Comparison of ENCODE assay signal across 17 mouse cellular contexts in the genomic region with DNA sequence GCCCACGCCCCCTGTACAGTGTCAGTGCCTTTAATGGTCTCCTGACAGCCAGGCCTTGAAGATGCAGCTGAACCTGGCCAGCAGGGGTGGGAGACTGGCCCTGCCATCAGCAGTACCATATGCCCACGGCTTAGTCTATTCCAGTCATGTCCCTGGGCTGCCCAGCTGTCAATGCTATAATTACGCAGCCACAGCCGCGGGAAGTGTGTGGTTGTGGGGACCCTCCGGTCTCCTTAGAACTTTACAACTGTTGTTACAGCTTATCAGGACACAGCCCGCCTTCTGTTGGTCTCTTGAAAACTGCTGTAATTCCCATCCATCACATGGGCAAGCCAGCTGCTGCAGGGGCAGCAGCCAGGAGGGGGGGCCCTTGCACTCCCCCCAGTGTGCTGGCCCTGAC.
DNase-seq lines count a peak whose midpoint lies in the region; ATAC-seq lines count a peak whose summit lies in the region.
"Had no signal": no experiment of that assay in that cellular context is flagged by ENCODE, and none has a peak within 500 bp of the region (broad histone marks: within the 10 kb centered on the region; RNA-seq: fewer than 3 reads in every experiment).

No protein-coding gene starts in this region.

- H3K36me3 ChIP-seq in hindbrain, embryonic 10.5 days: no peaks in the 10 kb centered on the region
- H3K36me3 ChIP-seq in hindbrain, embryonic 16.5 days (ENCODE audit: control insufficient read depth, insufficient read depth, low read length): no peaks in the 10 kb centered on the region
- no peaks in the 10 kb centered on the region for H3K36me3 ChIP-seq in limb, embryonic 13.5 days
- H3K36me3 ChIP-seq: forebrain, embryonic 10.5 days; midbrain, embryonic 10.5 days had no signal

- H3K4me1 ChIP-seq in hindbrain, embryonic 10.5 days (replicated peaks): no peaks in the 10 kb centered on the region
- no peaks in the 10 kb centered on the region for H3K4me1 ChIP-seq in hindbrain, embryonic 16.5 days (ENCODE audit: control insufficient read depth, insufficient read depth, low read depth, low read length)
- H3K4me1 ChIP-seq in limb, embryonic 13.5 days: peaks cover 5% of the 10 kb centered on the region; the same call in 1 of the 2 replicates
- H3K4me1 ChIP-seq: forebrain, embryonic 10.5 days; midbrain, embryonic 10.5 days had no signal

- no peak for ATAC-seq in hindbrain, embryonic 16.5 days
- peak; percentile 66; the same call in 1 of the 2 replicates for ATAC-seq in limb, embryonic 13.5 days (ENCODE audit: low FRiP score, low read depth)

- no peak overlapping the region for H3K4me2 ChIP-seq in hindbrain, embryonic 16.5 days (ENCODE audit: low read length)
- no peak overlapping the region for H3K4me2 ChIP-seq in limb, embryonic 13.5 days (replicated peaks)

- no peak overlapping the region for H3K4me3 ChIP-seq in hindbrain, embryonic 10.5 days
- H3K4me3 ChIP-seq in hindbrain, embryonic 16.5 days (ENCODE audit: low read length): no peak overlapping the region
- no peak overlapping the region for H3K4me3 ChIP-seq in limb, embryonic 13.5 days
- H3K4me3 ChIP-seq: forebrain, embryonic 10.5 days; midbrain, embryonic 10.5 days had no signal

- peak overlapping the region; percentile 29; the same call in 1 of the 2 replicates for H3K27ac ChIP-seq in hindbrain, embryonic 10.5 days
- H3K27ac ChIP-seq in hindbrain, embryonic 16.5 days (ENCODE audit: low read depth, low read length): no peak overlapping the region
- H3K27ac ChIP-seq in limb, embryonic 13.5 days: no peak overlapping the region
- H3K27ac ChIP-seq: forebrain, embryonic 10.5 days; liver, embryonic 14.5 days; midbrain, embryonic 10.5 days had no signal

- H3K9ac ChIP-seq in hindbrain, embryonic 16.5 days (ENCODE audit: low read depth, low read length): no peak overlapping the region
- no peak overlapping the region for H3K9ac ChIP-seq in limb, embryonic 13.5 days
- H3K9ac ChIP-seq: liver, embryonic 14.5 days had no signal

- H3K9me3 ChIP-seq in hindbrain, embryonic 10.5 days: no peaks in the 10 kb centered on the region
- no peaks in the 10 kb centered on the region for H3K9me3 ChIP-seq in hindbrain, embryonic 16.5 days (ENCODE audit: control insufficient read depth, low read length)
- no peaks in the 10 kb centered on the region for H3K9me3 ChIP-seq in limb, embryonic 13.5 days
- H3K9me3 ChIP-seq: forebrain, embryonic 10.5 days; midbrain, embryonic 10.5 days had no signal

- H3K27me3 ChIP-seq in hindbrain, embryonic 10.5 days (ENCODE audit: insufficient read depth, poor library complexity, severe bottlenecking): no peaks in the 10 kb centered on the region
- H3K27me3 ChIP-seq in hindbrain, embryonic 16.5 days (replicated peaks; ENCODE audit: control insufficient read depth, insufficient read depth, low read length): no peaks in the 10 kb centered on the region
- no peaks in the 10 kb centered on the region for H3K27me3 ChIP-seq in limb, embryonic 13.5 days

- WGBS in hindbrain, embryonic 10.5 days: 80% methylated on average over 7 of the region's 7 CpGs
- 63% methylated on average over 7 of the region's 7 CpGs for WGBS in hindbrain, embryonic 16.5 days
- WGBS in limb, embryonic 13.5 days: 20% methylated on average over 7 of the region's 7 CpGs

- no peak for DNase-seq in hindbrain, embryonic 10.5 days (ENCODE audit: low spot score)
- peak; percentile 34 to 52 for DNase-seq in right cerebral cortex, postnatal 10 days (ENCODE audit: low spot score in 2 of 2)
- no peak for DNase-seq in right cerebral cortex, adult 2 months (ENCODE audit: low spot score in 2 of 2)
- no peak for DNase-seq in kidney, postnatal 25 days
- no peak for DNase-seq in kidney, postnatal 36 days
- DNase-seq: adrenal gland, adult 8-10 months; cerebellum, adult 2 months; heart, adult 18-20 months; heart, postnatal 10 days; kidney, adult 9 months; lung, postnatal 10 days; thymus, adult 2 months had no signal

Comparison
In these comparisons a context has a peak if more than half of its experiments do, and no peak if none do; other contexts are left out.
1. DNase-seq: peak in right cerebral cortex, postnatal 10 days (2 of 2); none in hindbrain, embryonic 10.5 days (single experiment), right cerebral cortex, adult 2 months (0 of 2), kidney, postnatal 25 days (0 of 2) and kidney, postnatal 36 days (0 of 2).